Mouse (Mus musculus): ENCODE measurements around the gene Bptf. TPM values are rescaled to one million over a fixed set of nuclear protein-coding genes. Genes with fewer than 3 reads are reported as not detected.
"Not testable (repeated sequence)": the region's sequence is repeated elsewhere in the genome, so short reads cannot be mapped to it uniquely, and the experiment has no call there.

Bptf gene
- 34.8 and 36.0 TPM in 2 replicates for polyA plus RNA-seq (2015; fragmentation: Nextera tagmentation; extraction: Ambion mirVana)

DNA sequence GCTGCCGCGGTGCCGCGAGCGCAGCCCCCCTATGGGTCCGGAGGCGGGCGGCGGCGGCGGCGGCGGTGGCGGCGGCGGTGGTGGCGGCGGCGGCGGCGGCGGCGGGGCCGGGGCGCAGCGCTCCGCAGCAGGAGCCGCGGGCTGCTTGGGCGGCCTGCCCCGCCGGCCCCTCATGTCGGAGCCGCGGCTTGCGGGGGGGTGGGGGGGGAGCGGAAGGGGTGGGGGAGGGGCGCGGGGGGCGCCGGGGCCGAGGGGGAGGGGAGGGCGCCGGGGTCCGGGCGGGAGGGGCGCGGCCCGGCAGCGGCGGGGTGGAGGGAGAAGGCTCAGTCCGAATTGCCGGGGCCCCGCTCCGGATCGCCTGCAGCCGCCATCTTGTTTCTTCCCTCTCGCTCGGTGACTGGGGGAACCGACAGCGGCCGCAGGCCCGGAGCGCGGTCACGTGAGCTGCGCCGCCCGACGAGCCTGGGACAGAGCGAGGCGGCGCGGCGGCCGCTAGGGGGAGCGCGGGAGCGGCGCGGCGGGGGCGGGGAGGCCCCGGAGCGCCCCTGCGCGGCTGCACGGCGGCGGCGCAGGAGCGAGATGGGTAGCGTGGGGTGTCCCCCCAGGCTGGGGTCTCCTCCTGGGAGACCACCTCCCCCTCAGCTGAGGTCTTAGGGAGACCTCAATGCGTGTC, at the start of gene Bptf:
Bptf (minus strand) TSS at position 379 of the 673 bp plus-strand sequence.
- Histone ChIP-seq H3K4me2 (peak within 1 kb of the TSS; percentile 92), H3K4me1 (peaks cover 37% of the 10 kb centered on the region), H3K9me3 (no peaks in the 10 kb centered on the region), H3K36me3 (replicated peaks) (no peaks in the 10 kb centered on the region), H3K4me3 (peak within 1 kb of the TSS; percentile 95), H3K27me3 (replicated peaks) (no peaks in the 10 kb centered on the region), H3K9ac (peak within 1 kb of the TSS; percentile 94), H3K27ac (peak within 1 kb of the TSS; percentile 97)
- under 1% methylated on average over 40 of the region's 94 CpGs for WGBS
- peak; percentile 98 for ATAC-seq (replicated peaks)

DNA sequence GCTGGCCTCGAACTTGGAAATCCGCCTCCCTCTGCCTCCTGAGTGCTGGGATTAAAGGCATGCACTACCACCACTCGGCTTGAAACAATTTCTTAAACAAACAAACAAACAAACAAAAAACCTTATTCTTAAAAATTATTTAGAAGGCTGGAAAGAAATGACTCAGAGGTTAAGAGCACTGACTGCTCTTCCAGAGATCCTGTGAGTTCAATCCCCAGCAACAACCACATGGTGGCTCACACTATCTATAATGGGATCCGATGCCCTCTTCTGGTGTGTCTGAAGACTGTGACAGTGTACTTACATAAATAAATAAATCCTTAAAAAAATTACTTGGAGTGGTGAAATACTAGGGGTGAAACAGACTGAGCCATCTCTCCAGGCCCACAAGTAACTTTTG, 29.3 kb upstream of the Bptf start:
- Histone ChIP-seq H3K9ac (no peak overlapping the region), H3K36me3 (replicated peaks) (peaks cover 7% of the 10 kb centered on the region; the same call in 1 of the 2 replicates), H3K4me2 (no peak overlapping the region), H3K27me3 (replicated peaks) (no peaks in the 10 kb centered on the region), H3K4me3 (no peak overlapping the region), H3K9me3 (no peaks in the 10 kb centered on the region), H3K27ac (no peak overlapping the region), H3K4me1 (no peaks in the 10 kb centered on the region)
- WGBS: 92% methylated on average over 4 of the region's 4 CpGs
- no peak for ATAC-seq (replicated peaks)

DNA sequence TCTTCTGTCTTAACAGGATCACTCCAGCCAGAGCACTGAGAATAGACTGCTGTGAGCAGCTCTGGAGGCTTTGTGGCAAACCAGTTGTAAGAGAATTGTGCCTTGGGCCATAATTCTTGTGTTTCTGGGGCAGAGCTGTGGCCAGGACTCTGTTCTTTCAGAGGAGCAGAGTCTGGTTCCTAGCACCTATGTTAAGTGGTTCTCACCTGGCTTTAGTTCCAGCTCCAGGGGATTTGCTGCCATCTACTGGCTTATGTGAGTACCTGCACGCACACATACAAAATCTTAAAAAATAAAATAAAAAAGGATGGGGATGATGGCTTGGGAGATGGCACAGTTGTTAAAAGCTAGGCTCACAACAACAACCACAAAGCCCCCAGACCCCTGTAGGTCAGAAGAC, 27.1 kb upstream of the Bptf start:
- Histone ChIP-seq H3K36me3 (replicated peaks) (no peaks in the 10 kb centered on the region), H3K4me3 (no peak overlapping the region), H3K27ac (no peak overlapping the region), H3K9me3 (no peaks in the 10 kb centered on the region), H3K4me1 (no peaks in the 10 kb centered on the region), H3K4me2 (no peak overlapping the region), H3K9ac (no peak overlapping the region), H3K27me3 (replicated peaks) (no peaks in the 10 kb centered on the region)
- 29% methylated on average over 1 of the region's 1 CpGs for WGBS
- ATAC-seq (replicated peaks): no peak

DNA sequence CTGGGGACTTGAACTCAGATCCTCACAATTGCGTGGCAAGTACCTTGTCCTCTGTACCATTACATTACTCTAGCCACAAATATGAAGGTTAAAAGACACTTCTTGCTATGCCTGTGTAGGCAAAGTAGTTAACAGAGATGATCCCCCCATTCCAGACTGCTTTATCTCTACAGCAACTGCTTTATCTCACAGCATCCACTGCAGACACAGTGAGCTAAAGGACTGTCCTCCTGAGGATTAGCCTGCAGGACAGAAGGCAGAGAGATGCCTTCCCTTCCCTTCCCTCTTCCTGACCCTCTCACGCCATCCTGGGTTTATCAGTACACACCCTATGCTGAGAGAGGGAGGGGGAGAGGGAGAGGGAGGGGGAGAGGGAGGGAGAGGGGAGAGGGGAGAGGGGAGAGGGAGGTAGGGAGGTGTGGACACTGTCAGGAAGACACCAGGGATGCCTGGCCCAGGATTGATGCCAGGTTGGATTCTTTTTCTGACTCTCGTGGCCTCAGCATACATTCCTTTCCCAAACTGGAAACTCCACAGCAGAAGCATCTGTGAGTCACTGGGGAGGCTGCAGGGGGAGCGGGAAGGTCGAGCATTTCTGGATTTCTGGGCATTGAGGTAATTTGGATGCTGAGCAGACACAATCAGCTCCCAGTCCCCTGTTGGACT, 25.2 kb upstream of the Bptf start:
- 62% methylated on average over 5 of the region's 5 CpGs for WGBS

DNA sequence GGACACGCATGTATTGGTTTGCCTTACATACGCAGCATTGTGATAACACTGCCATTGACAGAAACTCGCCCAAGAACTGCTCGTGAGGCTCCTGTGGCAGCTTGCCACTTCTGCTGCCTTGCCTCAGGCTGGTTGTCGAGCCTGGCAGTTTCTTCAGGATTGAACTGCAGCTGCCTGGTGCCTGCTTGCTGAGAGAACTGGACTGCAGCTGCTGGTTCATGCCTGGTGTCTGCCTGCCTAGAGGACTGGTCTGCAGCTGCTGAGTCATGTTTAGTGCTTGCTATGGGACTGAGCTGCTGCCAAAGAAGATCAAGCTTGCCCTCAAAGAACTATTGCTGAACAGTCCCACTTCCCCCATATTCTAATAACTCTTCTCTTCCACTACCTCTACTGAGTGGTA, 23.4 kb upstream of the Bptf start:
- no peaks in the 10 kb centered on the region for H3K4me1 ChIP-seq
- ATAC-seq (replicated peaks): no peak
- H3K4me3 ChIP-seq: no peak overlapping the region
- H3K9ac ChIP-seq: no peak overlapping the region
- no peak overlapping the region for H3K27ac ChIP-seq
- H3K36me3 ChIP-seq (replicated peaks): no peaks in the 10 kb centered on the region
- WGBS: 82% methylated on average over 5 of the region's 5 CpGs
- no peaks in the 10 kb centered on the region for H3K9me3 ChIP-seq
- H3K4me2 ChIP-seq: no peak overlapping the region
- no peaks in the 10 kb centered on the region for H3K27me3 ChIP-seq (replicated peaks)

More for the DNA sequence above, 25.2 kb upstream of the Bptf start:
- H3K9me3 ChIP-seq: no peaks in the 10 kb centered on the region
- H3K36me3 ChIP-seq (replicated peaks): no peaks in the 10 kb centered on the region
- H3K4me3 ChIP-seq: no peak overlapping the region
- ATAC-seq (replicated peaks): no peak
- no peak overlapping the region for H3K9ac ChIP-seq
- H3K4me1 ChIP-seq: no peaks in the 10 kb centered on the region
- H3K27me3 ChIP-seq (replicated peaks): no peaks in the 10 kb centered on the region
- H3K4me2 ChIP-seq: no peak overlapping the region
- no peak overlapping the region for H3K27ac ChIP-seq

DNA sequence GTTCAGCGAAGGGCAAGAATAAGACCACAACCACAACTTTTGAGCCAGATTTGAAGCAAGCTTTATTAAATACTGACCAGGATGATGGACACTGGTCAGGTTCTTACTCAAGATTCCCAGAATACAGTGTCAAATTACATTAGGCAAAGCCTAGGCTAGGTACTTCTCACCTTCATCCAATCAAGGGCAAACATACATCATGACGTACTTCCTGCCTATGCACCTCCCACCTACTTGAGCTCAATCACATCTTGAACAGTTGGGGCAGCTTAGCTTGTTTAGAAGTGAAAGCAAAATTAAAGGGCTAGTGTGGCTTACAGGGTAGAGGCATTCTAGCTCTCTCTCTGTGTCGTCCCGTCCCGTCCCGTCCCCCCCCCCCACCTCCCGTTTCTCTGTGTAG, 22.5 kb upstream of the Bptf start:
- no peaks in the 10 kb centered on the region for H3K4me1 ChIP-seq
- ATAC-seq (replicated peaks): no peak
- no peak overlapping the region for H3K27ac ChIP-seq
- H3K9ac ChIP-seq: no peak overlapping the region
- H3K9me3 ChIP-seq: no peaks in the 10 kb centered on the region
- H3K4me3 ChIP-seq: no peak overlapping the region
- no peaks in the 10 kb centered on the region for H3K36me3 ChIP-seq (replicated peaks)
- 84% methylated on average over 7 of the region's 7 CpGs for WGBS
- no peaks in the 10 kb centered on the region for H3K27me3 ChIP-seq (replicated peaks)
- no peak overlapping the region for H3K4me2 ChIP-seq

DNA sequence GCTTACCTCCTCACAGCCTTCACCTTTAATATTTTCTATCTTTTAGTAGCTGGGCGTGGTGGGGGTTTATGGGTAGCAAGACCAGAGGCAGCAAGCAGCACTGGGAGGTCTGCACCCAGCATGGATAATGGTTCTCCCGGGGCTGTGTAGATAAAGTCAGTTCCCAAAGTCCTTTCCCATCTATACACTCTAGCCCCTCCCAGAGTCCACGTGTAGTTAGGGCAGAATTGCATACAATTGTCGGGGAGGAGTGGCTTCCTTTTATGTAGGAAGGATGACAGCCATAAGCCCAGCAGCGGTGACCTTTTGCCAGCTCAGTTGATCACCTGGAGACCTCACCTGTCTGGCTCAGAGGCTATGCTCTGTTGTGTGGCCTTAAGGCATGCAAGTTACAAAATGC, 21.7 kb upstream of the Bptf start:
- Histone ChIP-seq H3K4me3 (no peak overlapping the region), H3K27me3 (replicated peaks) (no peaks in the 10 kb centered on the region), H3K27ac (no peak overlapping the region), H3K36me3 (replicated peaks) (no peaks in the 10 kb centered on the region), H3K9ac (no peak overlapping the region), H3K4me2 (no peak overlapping the region), H3K9me3 (no peaks in the 10 kb centered on the region), H3K4me1 (no peaks in the 10 kb centered on the region)
- WGBS: 81% methylated on average over 5 of the region's 5 CpGs
- ATAC-seq (replicated peaks): no peak

DNA sequence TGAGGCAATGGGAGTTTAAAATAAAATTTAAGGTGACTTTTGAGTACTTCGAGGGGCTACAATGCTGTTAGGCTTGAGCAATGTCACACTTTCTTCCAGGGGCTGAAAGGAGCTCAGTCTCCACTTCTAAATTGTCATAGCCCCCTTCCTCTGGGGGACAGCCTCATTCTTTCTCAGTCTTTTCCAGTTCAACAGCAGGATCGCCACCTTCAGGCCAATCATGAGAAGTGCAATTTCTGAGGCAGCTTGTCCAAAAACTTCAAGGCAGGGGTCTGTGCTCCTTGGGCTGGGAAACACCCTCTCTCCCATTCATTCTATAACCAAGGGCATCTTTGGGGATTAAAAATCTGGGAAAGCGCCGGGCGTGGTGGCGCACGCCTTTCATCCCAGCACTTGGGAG, 19.9 kb upstream of the Bptf start:
- Histone ChIP-seq H3K9me3 (no peaks in the 10 kb centered on the region), H3K9ac (no peak overlapping the region), H3K36me3 (replicated peaks) (no peaks in the 10 kb centered on the region), H3K4me1 (no peaks in the 10 kb centered on the region), H3K4me2 (no peak overlapping the region), H3K27me3 (replicated peaks) (no peaks in the 10 kb centered on the region), H3K4me3 (no peak overlapping the region), H3K27ac (no peak overlapping the region)
- no peak for ATAC-seq (replicated peaks)
- WGBS: 81% methylated on average over 7 of the region's 7 CpGs

DNA sequence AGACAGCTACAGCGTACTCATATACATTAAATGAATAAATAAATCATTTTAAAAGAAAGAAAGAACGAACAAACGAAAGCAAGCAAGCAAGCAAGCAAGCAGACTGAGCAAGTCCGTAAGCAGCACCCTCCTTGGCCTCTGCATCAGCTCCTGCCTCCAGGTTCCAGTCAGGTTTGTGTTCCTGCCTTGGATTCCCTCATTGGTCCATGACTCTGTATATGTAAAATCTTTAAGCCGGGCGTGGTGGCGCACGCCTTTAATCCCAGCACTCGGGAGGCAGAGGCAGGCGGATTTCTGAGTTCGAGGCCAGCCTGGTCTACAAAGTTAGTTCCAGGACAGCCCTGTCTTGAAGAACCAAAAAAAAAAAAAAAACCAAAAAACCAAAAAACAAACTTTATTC, 12.0 kb upstream of the Bptf start:
- H3K4me2 ChIP-seq; H3K36me3 ChIP-seq (replicated peaks); H3K9me3 ChIP-seq; H3K27me3 ChIP-seq (replicated peaks); H3K4me1 ChIP-seq; H3K27ac ChIP-seq; ATAC-seq (replicated peaks); H3K4me3 ChIP-seq; H3K9ac ChIP-seq: not testable (repeated sequence)
- 97% methylated on average over 11 of the region's 11 CpGs for WGBS

DNA sequence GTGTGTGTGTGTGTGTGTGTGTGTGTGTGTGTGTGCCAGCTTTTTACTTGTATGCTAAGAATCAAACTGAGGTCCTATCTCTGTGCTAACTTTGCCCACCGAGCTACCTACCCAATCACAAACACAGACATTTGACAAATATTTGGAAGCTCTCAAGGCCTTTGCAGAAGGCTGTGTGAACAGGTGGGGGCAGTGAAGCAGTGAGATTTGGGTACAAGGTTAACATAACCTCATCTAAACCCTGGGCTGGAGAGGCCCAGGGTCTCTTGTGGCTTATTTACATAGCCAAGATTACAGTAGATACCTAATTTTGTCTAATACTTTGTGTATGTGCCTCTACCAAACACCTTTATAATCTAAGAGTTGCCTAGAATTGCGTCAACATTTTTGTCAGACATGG, 10.5 kb upstream of the Bptf start:
- 96% methylated on average over 2 of the region's 2 CpGs for WGBS
- Histone ChIP-seq H3K9ac (no peak overlapping the region), H3K4me2 (no peak overlapping the region), H3K36me3 (replicated peaks) (no peaks in the 10 kb centered on the region), H3K4me1 (no peaks in the 10 kb centered on the region), H3K4me3 (no peak overlapping the region), H3K27me3 (replicated peaks) (no peaks in the 10 kb centered on the region), H3K9me3 (no peaks in the 10 kb centered on the region), H3K27ac (no peak overlapping the region)
- no peak for ATAC-seq (replicated peaks)

DNA sequence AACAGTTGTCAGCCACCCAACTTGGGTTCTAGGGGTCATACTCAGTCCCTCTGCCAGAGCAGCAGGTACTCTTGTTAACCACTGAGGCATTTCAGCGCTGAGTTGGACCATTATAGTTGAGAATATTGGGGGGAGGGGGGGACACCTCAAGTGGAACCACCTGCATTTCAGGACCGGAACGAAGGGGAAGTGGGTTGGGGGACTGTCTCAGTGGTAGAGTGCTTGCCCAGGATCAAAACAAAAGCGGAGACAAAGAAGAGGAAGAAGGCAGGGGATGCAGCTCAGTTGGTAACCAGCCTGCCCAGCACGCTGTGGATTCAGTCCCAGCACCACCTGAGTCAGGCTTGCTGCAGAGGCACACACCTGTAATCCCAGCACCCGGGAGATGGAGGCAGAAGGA, 8.8 kb upstream of the Bptf start:
- H3K4me2 ChIP-seq: no peak overlapping the region
- H3K36me3 ChIP-seq (replicated peaks): no peaks in the 10 kb centered on the region
- no peak overlapping the region for H3K27ac ChIP-seq
- 32% methylated on average over 6 of the region's 6 CpGs for WGBS
- no peak for ATAC-seq (replicated peaks)
- H3K9me3 ChIP-seq: no peaks in the 10 kb centered on the region
- H3K4me1 ChIP-seq: no peaks in the 10 kb centered on the region
- no peak overlapping the region for H3K4me3 ChIP-seq
- no peaks in the 10 kb centered on the region for H3K27me3 ChIP-seq (replicated peaks)
- no peak overlapping the region for H3K9ac ChIP-seq

DNA sequence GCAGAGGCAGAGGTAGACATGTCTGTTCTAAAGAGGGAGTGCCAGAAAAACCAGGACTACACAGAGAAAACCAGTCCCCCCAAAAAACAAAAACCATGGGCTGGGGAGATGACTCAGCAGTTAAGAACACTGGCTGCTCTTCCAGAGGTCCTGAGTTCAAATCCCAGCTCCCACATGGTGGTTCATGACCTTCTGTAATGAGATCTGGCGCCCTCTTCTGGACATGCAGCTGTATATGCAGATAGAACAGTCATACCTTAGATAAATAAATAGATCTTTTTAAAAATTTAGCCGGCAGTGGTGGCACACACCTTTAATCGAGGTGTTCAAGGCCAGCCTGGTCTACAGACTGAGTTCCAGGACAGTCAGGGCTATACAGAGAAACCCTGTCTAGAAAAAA, 6.7 kb upstream of the Bptf start:
- Histone ChIP-seq H3K27ac (no peak overlapping the region), H3K4me1 (no peaks in the 10 kb centered on the region), H3K36me3 (replicated peaks) (no peaks in the 10 kb centered on the region), H3K9me3 (no peaks in the 10 kb centered on the region), H3K9ac (no peak overlapping the region), H3K27me3 (replicated peaks) (no peaks in the 10 kb centered on the region), H3K4me2 (no peak overlapping the region), H3K4me3 (no peak overlapping the region)
- 79% methylated on average over 3 of the region's 3 CpGs for WGBS
- no peak for ATAC-seq (replicated peaks)

DNA sequence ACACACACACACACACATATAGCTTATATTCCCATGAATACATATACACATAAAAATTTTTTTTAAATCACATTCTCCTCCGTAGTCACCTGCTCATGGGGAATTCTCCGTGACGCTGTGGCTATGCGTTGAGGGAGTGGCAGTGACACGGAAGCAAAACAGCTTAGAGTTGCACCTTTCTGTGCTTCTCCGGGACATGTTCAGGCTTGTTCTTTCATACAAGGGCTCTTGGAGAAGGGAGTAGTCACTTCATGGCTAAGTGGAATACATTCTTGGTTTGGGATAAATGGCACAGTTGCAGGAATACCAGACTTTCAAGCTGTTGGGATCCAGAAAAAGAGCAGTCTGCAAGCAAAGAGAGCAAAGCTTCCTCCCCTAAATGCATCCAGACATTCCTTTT, 5.7 kb upstream of the Bptf start:
- Histone ChIP-seq H3K27ac (no peak overlapping the region), H3K4me2 (no peak overlapping the region), H3K27me3 (replicated peaks) (no peaks in the 10 kb centered on the region), H3K4me1 (peaks cover 2% of the 10 kb centered on the region), H3K4me3 (no peak overlapping the region), H3K9me3 (no peaks in the 10 kb centered on the region), H3K36me3 (replicated peaks) (no peaks in the 10 kb centered on the region), H3K9ac (no peak overlapping the region)
- ATAC-seq (replicated peaks): no peak
- 94% methylated on average over 6 of the region's 6 CpGs for WGBS
